In the genomic region with DNA sequence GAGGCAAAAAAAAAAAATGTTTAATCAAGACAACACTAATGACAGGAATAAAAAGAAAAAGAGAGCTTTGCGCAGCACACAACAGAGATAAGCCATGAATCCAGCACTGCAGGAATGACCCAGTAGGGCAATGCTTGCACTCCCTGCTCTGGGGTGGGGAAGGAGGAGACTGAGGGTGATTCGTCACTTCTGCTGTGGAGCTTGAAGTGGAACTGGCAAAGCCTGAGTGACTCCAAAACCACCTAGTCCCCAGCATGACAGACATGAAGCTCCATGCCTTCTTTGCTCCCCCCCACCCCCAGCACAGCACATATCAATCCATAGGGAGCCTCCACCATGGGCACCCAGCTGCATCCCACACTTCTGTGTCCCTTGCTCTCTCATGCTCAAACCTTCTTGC, we compare ENCODE assay signal across 21 mouse cellular contexts.
"Had no signal": no experiment of that assay in that cellular context is flagged by ENCODE, and none has a peak within 500 bp of the region (broad histone marks: within the 10 kb centered on the region; RNA-seq: fewer than 3 reads in every experiment).

No protein-coding gene starts in this region.

- H3K36me3 ChIP-seq: limb, embryonic 12.5 days; limb, embryonic 15.5 days had no signal

- DNase-seq: kidney, adult 2 months; kidney, postnatal 25 days; left cerebral cortex, postnatal 4 days; liver, postnatal 0 days; lung, embryonic 14.5 days; midbrain, embryonic 14.5 days; right cerebral cortex, adult 18-20 months; right cerebral cortex, postnatal 14 days; right cerebral cortex, postnatal 4 days; thymus, adult 2 months; thymus, postnatal 14 days; thymus, postnatal 4 days had no signal

- H3K9me3 ChIP-seq: limb, embryonic 12.5 days; limb, embryonic 15.5 days had no signal

- H3K4me3 ChIP-seq: limb, embryonic 12.5 days; limb, embryonic 15.5 days had no signal

- H3K27ac ChIP-seq: kidney, postnatal 0 days; limb, embryonic 12.5 days; liver, embryonic 14.5 days; macrophage; stomach, postnatal 0 days had no signal

- H3K4me2 ChIP-seq: limb, embryonic 12.5 days; limb, embryonic 15.5 days; liver, embryonic 11.5 days; lung, embryonic 14.5 days had no signal

- ATAC-seq: intestine, postnatal 0 days; liver, postnatal 0 days; lung, postnatal 0 days had no signal

- H3K9ac ChIP-seq: limb, embryonic 12.5 days; limb, embryonic 15.5 days; liver, embryonic 14.5 days; liver, postnatal 0 days; lung, embryonic 14.5 days had no signal

- H3K27me3 ChIP-seq: limb, embryonic 15.5 days had no signal
